Mouse (Mus musculus) gastrocnemius, postnatal 4 days (tissue): ENCODE measurements around the gene Alyref2. TPM values are rescaled to one million over a fixed set of nuclear protein-coding genes. Genes with fewer than 3 reads are reported as not detected.
A peak's percentile ranks its signal among the peaks of the same experiment; 100 is the strongest.

ENCODE experiments used
- DNase-seq, 2 experiments: peaks; one replicate each; pipeline ENCODE4 v3.0.0; 2021 to 2022; ENCODE audit warnings: low spot score in 2 of 2, mixed read lengths in 2 of 2
- total RNA-seq, 2 experiments: library from RNA; stranded (reverse); gene quantifications; 2 replicates each; pipeline ENCODE4 v1.2.3; 2021

The Alyref2 gene
- total RNA-seq, 2 experiments from 2014 or later, result 3.7 to 4.2 TPM

GRCm38 (mm10) chr1:171499856-171500255 lies 3.4 kb upstream of the Alyref2 start:
- DNase-seq, result no peak

GRCm38 (mm10) chr1:171501016-171501610 lies 2.2 kb upstream of the Alyref2 start:
- DNase-seq, result no peak

- no peak for DNase-seq
Measured at GRCm38 (mm10) chr1:171501636-171502080, 1.6 kb upstream of the Alyref2 start.

GRCm38 (mm10) chr1:171502388-171503249 lies 659 bp upstream of the Alyref2 start:
- peak in 1 of 2 experiments; percentile 62 for DNase-seq

GRCm38 (mm10) chr1:171503592-171504291 lies 464 bp downstream of the Alyref2 start:
- DNase-seq, result peak in 1 of 2 experiments; percentile 65

GRCm38 (mm10) chr1:171504586-171504985 lies 1.3 kb downstream of the Alyref2 start:
- DNase-seq, result no peak

- no peak for DNase-seq
Measured at GRCm38 (mm10) chr1:171513234-171513633, 10.0 kb downstream of the Alyref2 start.

GRCm38 (mm10) chr1:171513760-171514159 lies 10.5 kb downstream of the Alyref2 start:
- no peak for DNase-seq

GRCm38 (mm10) chr1:171515039-171515438 lies 11.8 kb downstream of the Alyref2 start:
- DNase-seq, result no peak

GRCm38 (mm10) chr1:171515557-171515956 lies 12.3 kb downstream of the Alyref2 start:
- no peak for DNase-seq

GRCm38 (mm10) chr1:171531367-171531766 lies 28.1 kb downstream of the Alyref2 start:
- DNase-seq, result no peak

- DNase-seq, result no peak
Measured at GRCm38 (mm10) chr1:171532830-171533229, 29.6 kb downstream of the Alyref2 start.

GRCm38 (mm10) chr1:171534557-171534956 lies 31.3 kb downstream of the Alyref2 start:
- DNase-seq, result no peak

GRCm38 (mm10) chr1:171535194-171535593 lies 31.9 kb downstream of the Alyref2 start, which contains the start of gene Itln1:
Gene Itln1, minus strand, starts transcription at chr1:171535294.
- no peak for DNase-seq

GRCm38 (mm10) chr1:171540694-171541093 lies 37.4 kb downstream of the Alyref2 start:
- DNase-seq, result no peak

- DNase-seq, result no peak
Measured at GRCm38 (mm10) chr1:171551326-171551725, 48.0 kb downstream of the Alyref2 start.

GRCm38 (mm10) chr1:171552230-171552629 lies 49.0 kb downstream of the Alyref2 start:
- no peak for DNase-seq

- no peak for DNase-seq
Measured at GRCm38 (mm10) chr1:171553359-171554341, 50.4 kb downstream of the Alyref2 start.
